Mouse (Mus musculus) kidney, postnatal 0 days (tissue): ENCODE measurements around the gene Morf4l1. TPM values are rescaled to one million over a fixed set of nuclear protein-coding genes. Genes with fewer than 3 reads are reported as not detected.
"Not testable (repeated sequence)": the region's sequence is repeated elsewhere in the genome, so short reads cannot be mapped to it uniquely, and the experiment has no call there.

ENCODE experiments used
- ATAC-seq: fragments of 200-750 bp; cut with Nextera tagmentation; replicated peaks from 2 replicates; pipeline ENCODE4 v1.8.0; 2017; ENCODE audit warnings: low read depth, moderate number of reproducible peaks, moderate TSS enrichment, moderate library complexity; ENCODE audit not compliant: low FRiP score
- DNase-seq: peaks from one replicate; pipeline ENCODE4 v3.0.0-alpha.2; 2016; ENCODE audit warnings: low spot score
- H3K27ac ChIP-seq: fragments of 300-500 bp; sonication (generic); 2 replicates; pipeline ENCODE4 v1.5.1; 2014; ENCODE audit warnings: mild to moderate bottlenecking
- H3K27me3 ChIP-seq: fragments of 300-500 bp; sonication (generic); 2 replicates; pipeline ENCODE4 v1.6.1; 2014; ENCODE audit warnings: low read length, mixed read lengths; ENCODE audit not compliant: insufficient read depth
- H3K36me3 ChIP-seq: fragments of 300-500 bp; sonication (generic); 2 replicates; pipeline ENCODE4 v1.6.1; 2014; ENCODE audit warnings: low read length, mixed read lengths; ENCODE audit not compliant: insufficient read depth
- H3K4me1 ChIP-seq: fragments of 300-500 bp; sonication (generic); replicated peaks from 2 replicates; pipeline ENCODE4 v1.6.1; 2014; ENCODE audit warnings: antibody characterized with exemption, low read length, mixed read lengths; ENCODE audit not compliant: insufficient read depth
- H3K4me2 ChIP-seq: fragments of 300-500 bp; sonication (generic); 2 replicates; pipeline ENCODE4 v1.6.1; 2014; ENCODE audit warnings: mild to moderate bottlenecking, low read length, moderate library complexity, mixed read lengths
- H3K4me3 ChIP-seq: fragments of 300-500 bp; sonication (generic); replicated peaks from 2 replicates; pipeline ENCODE4 v1.5.1; 2014; ENCODE audit warnings: low read depth, low read length
- H3K9ac ChIP-seq: fragments of 300-500 bp; sonication (generic); 2 replicates; pipeline ENCODE4 v1.6.1; 2014; ENCODE audit warnings: low read depth, low read length
- H3K9me3 ChIP-seq: fragments of 300-500 bp; sonication (generic); replicated peaks from 2 replicates; pipeline ENCODE4 v1.6.1; 2016; ENCODE audit warnings: low read length, inconsistent platforms, mixed read lengths
- CTCF ChIP-seq: IDR thresholded peaks from 2 replicates; pipeline ENCODE4 v1.5.1; 2016; ENCODE audit warnings: antibody characterized with exemption, low read depth, mild to moderate bottlenecking, moderate library complexity
- WGBS: fragments of 180-500 bp; shearing (Covaris S2); extraction: QIAGEN DNeasy Blood & Tissue Kit; methylation state at CpG from one replicate; pipeline ENCODE4 v1.1.7; 2014; 5-methylcytosine and 5-hydroxymethylcytosine counted together
- polyA plus RNA-seq: library from polyadenylated mRNA; unstranded; fragments of >200 nt; fragmentation: Nextera tagmentation; extraction: Ambion mirVana; gene quantifications from 2 replicates; pipeline ENCODE4 v1.2.1, GENCODE M21; 2015

Gene Morf4l1
- polyA plus RNA-seq, 1 experiment from 2014 or later = 412 TPM

DNA sequence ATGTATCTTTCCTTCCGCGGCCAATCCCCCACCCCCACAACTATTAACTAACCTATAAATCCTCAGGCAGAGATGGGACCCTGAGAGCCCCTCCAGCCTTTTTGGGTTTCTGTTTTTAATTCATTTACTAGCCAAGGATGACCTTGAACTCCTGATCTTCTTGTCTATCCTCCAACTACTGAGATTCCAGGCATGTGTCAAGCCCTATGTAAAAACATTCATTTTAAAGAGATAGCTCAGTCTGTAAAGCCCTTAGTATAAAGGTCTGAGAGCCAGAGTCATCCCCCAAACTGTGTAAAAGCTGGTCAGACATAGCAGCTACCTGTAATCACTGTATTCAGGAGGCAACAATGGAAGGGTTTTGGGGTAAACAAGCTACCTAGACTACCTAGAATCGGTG, 58.7 kb downstream of the Morf4l1 start:
- ATAC-seq = no peak
- no peak for DNase-seq
- H3K36me3 ChIP-seq = no peaks in the 10 kb centered on the region
- no peaks in the 10 kb centered on the region for H3K9me3 ChIP-seq
- no peaks in the 10 kb centered on the region for H3K27me3 ChIP-seq
- H3K4me1 ChIP-seq = no peaks in the 10 kb centered on the region
- no peak for TF ChIP-seq CTCF
- no peak overlapping the region for H3K27ac ChIP-seq
- no peak overlapping the region for H3K9ac ChIP-seq
- peak overlapping the region; percentile 84 for H3K4me2 ChIP-seq
- H3K4me3 ChIP-seq = 0 out of 2 replicates have a peak overlapping the region, but pooled peaks have one; percentile 59
- 59% methylated on average over 3 of the region's 3 CpGs for WGBS

DNA sequence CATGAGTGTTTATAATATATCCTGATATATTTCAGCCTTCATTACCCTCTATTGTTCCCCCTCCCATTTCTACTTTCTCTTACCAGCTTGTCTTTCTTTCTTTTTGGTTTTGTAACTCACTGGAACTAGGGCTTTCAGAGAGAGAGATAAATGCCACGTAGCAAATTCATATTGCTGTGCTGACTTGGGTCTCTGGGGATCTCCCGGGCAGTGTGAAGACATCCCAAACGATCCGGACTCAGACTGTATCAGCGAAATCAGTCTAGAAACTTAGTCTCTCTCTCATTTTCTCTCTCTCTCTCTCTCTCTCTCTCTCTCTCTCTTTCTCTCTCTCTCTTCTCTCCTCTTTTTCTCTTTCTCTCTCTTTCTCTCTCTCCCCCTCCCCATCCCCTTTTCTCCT, 59.2 kb downstream of the Morf4l1 start:
- H3K9me3 ChIP-seq = no peaks in the 10 kb centered on the region
- H3K4me2 ChIP-seq = peak overlapping the region; percentile 84
- no peak overlapping the region for H3K9ac ChIP-seq
- ATAC-seq (no peak), DNase-seq (no peak)
- H3K36me3 ChIP-seq = no peaks in the 10 kb centered on the region
- H3K27ac ChIP-seq = no peak overlapping the region
- no peaks in the 10 kb centered on the region for H3K27me3 ChIP-seq
- WGBS = 41% methylated on average over 5 of the region's 5 CpGs
- H3K4me3 ChIP-seq = peak overlapping the region; percentile 59
- no peaks in the 10 kb centered on the region for H3K4me1 ChIP-seq
- TF ChIP-seq CTCF = no peak

DNA sequence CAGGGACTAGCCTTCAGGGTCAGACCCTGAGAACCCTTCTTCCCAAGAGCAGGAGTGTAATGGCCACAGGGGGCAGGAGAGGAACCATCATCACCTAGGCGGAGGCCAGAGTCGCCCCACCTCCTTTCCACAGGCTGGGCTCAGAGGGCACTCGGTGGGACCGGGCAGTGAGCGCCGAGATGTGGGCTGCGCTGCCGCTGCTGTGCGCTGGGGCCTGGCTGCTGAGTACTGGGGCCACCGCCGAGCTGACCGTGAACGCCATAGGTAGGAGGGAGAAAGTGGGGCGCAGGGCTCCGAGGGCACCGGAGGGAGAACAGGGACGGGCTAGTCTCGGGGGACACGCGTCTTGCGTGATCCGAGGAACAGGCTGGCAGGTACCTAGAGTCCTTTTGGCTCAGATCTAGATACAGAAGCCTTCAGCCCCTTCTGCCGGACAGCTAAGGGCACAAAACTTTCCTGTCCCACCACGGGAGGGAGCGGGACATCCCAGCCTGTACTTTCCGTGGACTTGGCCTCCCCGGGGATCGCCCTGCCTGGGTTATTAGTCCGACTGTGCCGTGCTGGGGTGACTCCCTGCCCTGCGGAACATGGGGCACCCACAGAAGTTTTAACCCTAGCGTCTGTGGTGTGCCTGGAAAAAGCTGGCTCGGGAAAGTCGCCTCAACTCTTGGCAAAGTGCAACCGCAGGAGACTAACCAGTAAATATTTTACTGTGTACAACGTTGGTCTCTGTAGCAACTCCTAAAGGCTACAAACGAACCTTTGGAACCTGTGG, 60.0 kb downstream of the Morf4l1 start:
- H3K4me2 ChIP-seq = peak overlapping the region; percentile 84
- no peaks in the 10 kb centered on the region for H3K27me3 ChIP-seq
- H3K9ac ChIP-seq = peak overlapping the region; percentile 64
- ATAC-seq = peak; percentile 98
- peak overlapping the region; percentile 88 for H3K27ac ChIP-seq
- TF ChIP-seq CTCF = peak; percentile 72
- no peaks in the 10 kb centered on the region for H3K36me3 ChIP-seq
- H3K4me1 ChIP-seq = no peaks in the 10 kb centered on the region
- WGBS = under 1% methylated on average over 37 of the region's 37 CpGs
- H3K9me3 ChIP-seq = no peaks in the 10 kb centered on the region
- peak overlapping the region; percentile 59 for H3K4me3 ChIP-seq
- peak; percentile 91 for DNase-seq

DNA sequence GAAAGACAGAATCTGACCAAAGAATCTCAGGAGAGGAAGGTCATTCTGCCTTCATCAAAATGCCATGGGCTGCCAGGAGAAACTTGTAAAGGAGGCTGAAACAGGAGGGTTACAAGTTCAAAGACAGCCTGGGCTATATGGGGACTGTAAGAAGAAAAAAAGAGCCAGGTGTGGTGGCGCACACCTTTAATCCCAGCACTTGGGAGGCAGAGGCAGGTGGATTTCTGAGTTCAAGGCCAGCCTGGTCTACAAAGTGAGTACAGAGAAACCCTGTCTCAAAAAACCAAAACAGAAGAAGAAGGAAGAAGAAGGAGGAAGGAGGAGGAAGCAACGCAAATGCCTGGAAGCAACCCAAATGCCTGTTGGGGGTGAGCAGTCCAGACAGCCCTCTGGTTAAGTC, 60.7 kb downstream of the Morf4l1 start, which contains the start of gene Ctsh:
TSS of gene Ctsh (plus strand) at position 301 of the 400 bp plus-strand sequence.
- H3K36me3 ChIP-seq = no peaks in the 10 kb centered on the region
- no peaks in the 10 kb centered on the region for H3K4me1 ChIP-seq
- 75% methylated on average over 2 of the region's 2 CpGs for WGBS
- DNase-seq = no peak
- peak within 1 kb of the TSS; percentile 84 for H3K4me2 ChIP-seq
- H3K9me3 ChIP-seq = no peaks in the 10 kb centered on the region
- H3K4me3 ChIP-seq = peak within 1 kb of the TSS; percentile 59
- no peaks in the 10 kb centered on the region for H3K27me3 ChIP-seq
- ATAC-seq = no peak
- no peak for TF ChIP-seq CTCF
- H3K27ac ChIP-seq = peak within 1 kb of the TSS; percentile 88
- peak within 1 kb of the TSS; percentile 64 for H3K9ac ChIP-seq

DNA sequence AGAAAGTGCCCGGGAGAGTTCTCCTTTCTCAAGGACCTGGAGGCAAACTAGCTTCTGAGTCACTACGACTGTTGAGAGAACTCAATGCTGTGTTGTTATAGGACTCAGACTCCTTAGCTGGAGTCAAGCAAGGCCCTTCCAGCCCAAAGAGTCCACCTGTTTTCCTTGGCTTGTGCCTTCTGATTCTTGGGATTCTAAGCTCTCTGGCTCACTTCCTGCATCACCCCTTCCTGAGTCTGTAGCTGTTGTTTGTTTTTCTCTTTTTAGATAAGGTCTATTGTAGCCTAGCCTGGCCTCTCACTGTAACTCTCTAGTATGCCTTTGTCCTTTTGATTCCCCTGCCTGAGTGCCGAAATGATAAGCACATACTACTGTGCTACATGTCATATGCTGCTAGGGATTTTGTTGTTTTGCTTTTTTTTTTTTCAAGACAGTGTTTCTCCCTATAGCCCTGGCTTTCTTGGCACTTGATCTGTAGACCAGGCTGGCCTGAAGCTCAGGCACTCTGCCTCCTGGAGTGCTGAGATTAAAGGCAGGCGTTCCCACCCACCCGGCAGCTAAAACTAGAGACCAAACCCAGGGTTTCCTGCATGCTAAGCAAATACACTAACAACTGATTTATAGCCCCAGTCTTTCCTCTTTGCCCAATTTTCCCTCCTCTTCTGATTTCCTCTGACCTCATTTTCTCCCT, 66.5 kb downstream of the Morf4l1 start:
- ATAC-seq (no peak), DNase-seq (peak; percentile 61)
- Histone ChIP-seq H3K4me1 (no peaks in the 10 kb centered on the region), H3K9me3 (no peaks in the 10 kb centered on the region), H3K4me3 (no peak overlapping the region), H3K27ac (no peak overlapping the region), H3K27me3 (no peaks in the 10 kb centered on the region), H3K4me2 (no peak overlapping the region), H3K9ac (no peak overlapping the region), H3K36me3 (no peaks in the 10 kb centered on the region)
- TF ChIP-seq CTCF = no peak
- WGBS = 42% methylated on average over 5 of the region's 5 CpGs

DNA sequence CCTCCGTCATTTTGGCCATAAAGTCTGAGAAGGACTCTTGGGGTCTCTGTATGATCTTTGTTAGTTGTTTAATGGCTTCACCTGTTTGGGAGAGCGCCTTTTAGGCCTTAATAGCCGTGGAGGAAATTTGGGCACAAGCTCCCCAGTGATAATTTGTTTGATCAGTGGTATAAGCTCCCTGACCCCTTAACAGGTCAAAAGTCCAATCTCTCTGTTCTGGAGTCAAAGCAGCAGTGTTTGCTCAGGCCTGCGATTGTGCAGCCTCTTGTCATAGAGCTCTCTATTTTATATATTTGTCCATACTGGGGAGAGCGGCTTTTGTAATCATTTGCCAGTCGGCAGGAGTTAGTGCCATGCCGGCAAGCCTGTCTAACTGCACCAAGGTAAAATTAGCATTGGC, 69.4 kb downstream of the Morf4l1 start:
- no peak for DNase-seq
- H3K4me3 ChIP-seq = no peak overlapping the region
- no peaks in the 10 kb centered on the region for H3K4me1 ChIP-seq
- 94% methylated on average over 7 of the region's 7 CpGs for WGBS
- no peak for TF ChIP-seq CTCF
- no peak overlapping the region for H3K27ac ChIP-seq
- ATAC-seq = no peak
- H3K36me3 ChIP-seq = no peaks in the 10 kb centered on the region
- H3K4me2 ChIP-seq = no peak overlapping the region
- no peaks in the 10 kb centered on the region for H3K27me3 ChIP-seq
- no peaks in the 10 kb centered on the region for H3K9me3 ChIP-seq
- no peak overlapping the region for H3K9ac ChIP-seq

DNA sequence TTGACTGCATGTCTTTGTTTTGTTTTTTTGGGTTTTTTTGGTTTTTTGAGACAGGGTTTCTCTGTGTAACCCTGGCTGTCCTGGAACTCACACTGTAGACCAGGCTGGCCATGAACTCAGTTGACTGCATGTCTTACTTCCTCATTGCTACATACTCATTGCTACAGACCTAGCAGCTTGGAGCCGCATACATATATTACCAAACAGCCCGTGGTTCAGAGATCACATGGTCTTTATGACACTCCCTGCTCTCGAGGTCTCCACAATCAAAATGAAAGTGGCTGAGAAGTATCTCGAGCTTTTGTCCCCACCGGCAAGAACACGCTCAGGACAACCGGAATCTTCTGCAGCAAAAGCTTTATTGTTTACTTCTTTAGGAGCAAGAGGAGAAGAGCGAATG, 71.7 kb downstream of the Morf4l1 start:
- H3K9me3 ChIP-seq, DNase-seq, ATAC-seq, H3K27ac ChIP-seq, H3K27me3 ChIP-seq, H3K4me2 ChIP-seq, H3K9ac ChIP-seq, H3K4me3 ChIP-seq, H3K4me1 ChIP-seq, H3K36me3 ChIP-seq: not testable (repeated sequence)
- 93% methylated on average over 8 of the region's 8 CpGs for WGBS
